Mouse (Mus musculus) lung, postnatal 0 days (tissue): Measurements from ENCODE around the gene Kcnip4. TPM values are rescaled to one million over a fixed set of nuclear protein-coding genes. Genes with fewer than 3 reads are reported as not detected.

Experiments
- ATAC-seq: fragments of 200-750 bp; cut with Nextera tagmentation; 2 replicates; pipeline ENCODE4 v1.8.0; 2017; ENCODE audit warnings: moderate library complexity
- DNase-seq: peaks from one replicate; pipeline ENCODE4 v3.0.0-alpha.2; 2016; ENCODE audit warnings: low spot score
- H3K27ac ChIP-seq: fragments of 300-500 bp; sonication (generic); 2 replicates; pipeline ENCODE4 v1.5.1; 2014; ENCODE audit warnings: antibody characterized with exemption, mild to moderate bottlenecking, low read length, mixed read lengths
- H3K27me3 ChIP-seq: fragments of 300-500 bp; sonication (generic); replicated peaks from 2 replicates; pipeline ENCODE4 v1.6.1; 2014; ENCODE audit warnings: low read length, mixed read lengths; ENCODE audit not compliant: insufficient read depth
- H3K36me3 ChIP-seq: fragments of 300-500 bp; sonication (generic); 2 replicates; pipeline ENCODE4 v1.6.1; 2014; ENCODE audit warnings: low read length, mixed read lengths; ENCODE audit not compliant: insufficient read depth
- H3K4me1 ChIP-seq: fragments of 300-500 bp; sonication (generic); 2 replicates; pipeline ENCODE4 v1.6.1; 2014; ENCODE audit warnings: antibody characterized with exemption, low read depth, low read length, mixed read lengths; ENCODE audit not compliant: insufficient read depth
- H3K4me2 ChIP-seq: fragments of 300-500 bp; sonication (generic); replicated peaks from 2 replicates; pipeline ENCODE4 v1.6.1; 2014; ENCODE audit warnings: low read depth, mild to moderate bottlenecking, low read length, moderate library complexity, mixed read lengths
- H3K4me3 ChIP-seq: fragments of 300-500 bp; sonication (generic); 2 replicates; pipeline ENCODE4 v1.5.1; 2014; ENCODE audit warnings: low read depth, low read length
- H3K9ac ChIP-seq: fragments of 300-500 bp; sonication (generic); replicated peaks from 2 replicates; pipeline ENCODE4 v1.6.1; 2014; ENCODE audit warnings: low read depth, mild to moderate bottlenecking
- H3K9me3 ChIP-seq: fragments of 300-500 bp; sonication (generic); 2 replicates; pipeline ENCODE4 v1.6.1; 2016; ENCODE audit warnings: low read length, mixed read lengths
- CTCF ChIP-seq: IDR thresholded peaks from 2 replicates; pipeline ENCODE4 v1.5.1; 2016; ENCODE audit warnings: antibody characterized with exemption, mild to moderate bottlenecking
- EP300 ChIP-seq: IDR thresholded peaks from 2 replicates; pipeline ENCODE4 v1.6.1; 2016; ENCODE audit warnings: antibody characterized with exemption, mild to moderate bottlenecking, control low read depth
- WGBS: fragments of 180-500 bp; shearing (Covaris S2); extraction: QIAGEN DNeasy Blood & Tissue Kit; methylation state at CpG from one replicate; pipeline ENCODE4 v1.1.7; 2014; 5-methylcytosine and 5-hydroxymethylcytosine counted together
- polyA plus RNA-seq: library from polyadenylated mRNA; unstranded; fragments of >200 nt; fragmentation: Nextera tagmentation; extraction: Ambion mirVana; gene quantifications from 2 replicates; pipeline ENCODE4 v1.2.1, GENCODE M21; 2015

Gene Kcnip4
- polyA plus RNA-seq, 1 experiment from 2014 or later, result 0.53 TPM

DNA sequence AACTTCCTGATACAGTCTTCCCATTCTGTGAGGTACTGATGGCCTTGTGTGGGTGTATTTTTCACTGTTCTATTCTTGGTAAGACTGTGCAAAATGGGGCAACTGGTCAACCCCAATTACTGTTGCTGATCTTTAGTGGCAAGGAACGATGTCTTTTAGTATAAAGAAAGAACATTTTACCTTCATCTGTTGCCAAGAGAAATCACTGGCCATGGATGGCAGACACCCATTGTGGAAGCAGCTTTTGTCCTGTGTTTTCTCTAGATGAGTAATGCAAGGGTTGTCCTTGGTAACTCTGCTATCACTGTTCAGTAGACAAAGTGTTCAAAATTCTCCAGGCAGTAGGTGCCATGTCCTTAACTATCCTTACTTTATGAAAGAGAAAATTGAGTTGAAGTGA lies 729.2 kb downstream of the Kcnip4 start:
- Histone ChIP-seq H3K9ac (no peak overlapping the region), H3K9me3 (no peaks in the 10 kb centered on the region), H3K4me1 (no peaks in the 10 kb centered on the region), H3K4me3 (no peak overlapping the region), H3K4me2 (no peak overlapping the region), H3K36me3 (no peaks in the 10 kb centered on the region), H3K27ac (no peak overlapping the region), H3K27me3 (no peaks in the 10 kb centered on the region)
- TF ChIP-seq CTCF (no peak), EP300 (no peak)
- ATAC-seq (no peak), DNase-seq (no peak)
- WGBS, result 65% methylated on average over 1 of the region's 1 CpGs

DNA sequence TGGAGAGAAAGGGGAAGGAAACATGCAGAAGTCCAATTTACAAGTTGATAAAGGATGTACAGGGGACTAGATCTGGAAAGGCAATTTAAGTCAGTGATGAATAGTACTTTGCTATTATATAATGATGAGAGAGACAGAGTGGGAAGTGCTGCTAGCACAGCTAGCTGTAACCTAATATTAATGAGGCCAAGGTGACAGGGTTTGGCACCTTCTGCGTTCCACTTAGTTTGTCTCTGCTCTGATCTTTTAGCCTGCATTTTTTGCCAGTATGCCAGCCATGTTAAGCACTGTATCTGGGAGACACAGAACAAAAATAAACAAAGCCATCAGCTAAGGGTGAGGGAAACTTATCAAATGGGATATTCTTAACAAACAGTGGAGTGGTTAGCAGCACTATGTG lies 745.3 kb downstream of the Kcnip4 start:
- Histone ChIP-seq H3K9ac (no peak overlapping the region), H3K27me3 (no peaks in the 10 kb centered on the region), H3K9me3 (no peaks in the 10 kb centered on the region), H3K4me2 (no peak overlapping the region), H3K27ac (no peak overlapping the region), H3K36me3 (no peaks in the 10 kb centered on the region), H3K4me1 (no peaks in the 10 kb centered on the region), H3K4me3 (no peak overlapping the region)
- ATAC-seq, result no peak
- TF ChIP-seq CTCF, result no peak
- no peak for TF ChIP-seq EP300
- no peak for DNase-seq
- WGBS, result 36% methylated on average over 1 of the region's 1 CpGs

DNA sequence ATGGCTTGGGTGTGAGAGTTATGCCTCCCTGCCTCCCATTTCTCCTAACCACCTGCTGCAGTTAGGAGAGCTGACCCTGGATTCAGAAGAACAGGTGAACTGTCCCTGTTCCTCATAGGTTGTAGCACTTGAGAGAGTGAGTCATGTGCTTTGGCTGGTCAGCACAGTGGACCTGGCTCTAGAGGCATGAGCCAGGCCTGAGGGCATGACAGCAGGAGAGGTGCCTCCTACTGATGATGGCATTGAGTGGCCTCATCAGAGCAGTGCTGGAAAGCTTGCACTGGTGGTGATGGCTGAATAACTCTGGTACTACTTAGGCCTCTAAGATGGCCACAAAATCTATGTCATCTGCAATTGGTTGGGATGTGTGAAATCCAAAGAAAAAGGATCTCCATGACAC lies 776.1 kb downstream of the Kcnip4 start:
- Histone ChIP-seq H3K27ac (no peak overlapping the region), H3K4me2 (no peak overlapping the region), H3K9ac (no peak overlapping the region), H3K27me3 (no peaks in the 10 kb centered on the region), H3K36me3 (no peaks in the 10 kb centered on the region), H3K9me3 (no peaks in the 10 kb centered on the region), H3K4me1 (no peaks in the 10 kb centered on the region), H3K4me3 (no peak overlapping the region)
- DNase-seq (no peak), ATAC-seq (no peak)
- no peak for TF ChIP-seq CTCF
- no peak for TF ChIP-seq EP300

DNA sequence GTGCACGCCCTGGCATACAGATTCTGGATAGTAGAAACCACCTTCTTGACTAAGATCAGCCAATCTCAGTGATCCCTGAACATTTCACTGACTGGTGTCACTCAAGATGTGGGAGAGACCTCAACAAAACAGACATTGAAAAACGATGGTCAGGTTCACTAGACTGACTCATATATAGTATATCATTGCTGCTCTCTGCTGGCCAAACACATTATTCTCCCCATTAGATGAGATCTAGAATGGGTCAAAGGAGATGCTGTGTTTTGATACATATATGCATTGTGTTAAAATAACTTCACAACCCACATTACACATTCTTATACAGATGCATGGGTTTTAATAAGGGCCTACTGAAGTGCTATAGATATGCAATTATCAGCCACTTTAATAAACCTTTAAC lies 787.1 kb downstream of the Kcnip4 start:
- Histone ChIP-seq H3K4me3 (no peak overlapping the region), H3K4me1 (no peaks in the 10 kb centered on the region), H3K36me3 (no peaks in the 10 kb centered on the region), H3K27ac (no peak overlapping the region), H3K9me3 (no peaks in the 10 kb centered on the region), H3K9ac (no peak overlapping the region), H3K27me3 (no peaks in the 10 kb centered on the region), H3K4me2 (no peak overlapping the region)
- no peak for ATAC-seq
- TF ChIP-seq CTCF (peak; percentile 23), EP300 (no peak)
- WGBS, result 48% methylated on average over 2 of the region's 2 CpGs
- DNase-seq, result peak; percentile 6

DNA sequence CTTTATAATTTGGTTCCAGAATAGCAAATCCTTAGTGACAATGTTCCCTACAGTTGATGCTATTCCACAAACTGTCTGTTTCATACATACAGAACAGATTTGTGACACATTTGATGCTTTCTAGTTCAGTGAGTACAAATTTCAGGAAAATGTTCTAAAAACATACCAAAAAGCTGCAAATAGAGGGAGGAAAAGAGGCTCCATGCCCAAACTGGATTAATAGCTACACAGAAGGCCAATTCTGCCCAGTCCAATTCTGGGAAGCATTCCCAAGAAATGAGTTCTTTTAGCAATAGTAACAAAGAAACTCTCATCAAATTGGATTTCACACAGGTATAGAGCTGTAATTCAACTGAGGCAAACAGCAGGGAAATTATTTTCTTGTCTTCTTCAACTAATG lies 806.5 kb downstream of the Kcnip4 start:
- Histone ChIP-seq H3K36me3 (no peaks in the 10 kb centered on the region), H3K9ac (no peak overlapping the region), H3K27ac (no peak overlapping the region), H3K4me1 (no peaks in the 10 kb centered on the region), H3K4me3 (no peak overlapping the region), H3K9me3 (no peaks in the 10 kb centered on the region), H3K27me3 (no peaks in the 10 kb centered on the region), H3K4me2 (no peak overlapping the region)
- TF ChIP-seq CTCF, result no peak
- TF ChIP-seq EP300, result no peak
- no peak for DNase-seq
- ATAC-seq, result no peak

DNA sequence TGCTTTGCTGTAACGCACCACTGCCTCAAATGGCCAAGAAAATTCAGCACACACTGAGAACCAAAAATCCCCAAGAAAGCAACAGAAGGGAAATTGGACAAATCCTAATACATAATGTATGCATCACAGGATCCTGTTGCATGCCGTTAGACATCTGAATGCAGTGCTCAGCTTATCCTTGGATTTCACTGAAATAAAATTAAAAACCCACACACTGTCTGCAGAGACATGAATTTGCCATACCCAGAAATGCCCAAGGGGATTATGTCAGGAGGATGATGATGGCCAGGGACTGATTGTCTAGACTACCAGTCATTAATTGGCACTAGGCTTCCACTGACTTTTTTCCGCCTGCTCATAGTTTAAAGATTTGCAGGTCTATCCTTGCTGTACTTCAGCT lies 818.7 kb downstream of the Kcnip4 start:
- no peak overlapping the region for H3K27ac ChIP-seq
- 80% methylated on average over 3 of the region's 3 CpGs for WGBS
- no peak for TF ChIP-seq EP300
- TF ChIP-seq CTCF, result no peak
- no peak overlapping the region for H3K4me3 ChIP-seq
- no peak overlapping the region for H3K4me2 ChIP-seq
- H3K36me3 ChIP-seq, result no peaks in the 10 kb centered on the region
- DNase-seq, result no peak
- no peaks in the 10 kb centered on the region for H3K9me3 ChIP-seq
- no peaks in the 10 kb centered on the region for H3K4me1 ChIP-seq
- no peak for ATAC-seq
- no peak overlapping the region for H3K9ac ChIP-seq
- no peaks in the 10 kb centered on the region for H3K27me3 ChIP-seq

DNA sequence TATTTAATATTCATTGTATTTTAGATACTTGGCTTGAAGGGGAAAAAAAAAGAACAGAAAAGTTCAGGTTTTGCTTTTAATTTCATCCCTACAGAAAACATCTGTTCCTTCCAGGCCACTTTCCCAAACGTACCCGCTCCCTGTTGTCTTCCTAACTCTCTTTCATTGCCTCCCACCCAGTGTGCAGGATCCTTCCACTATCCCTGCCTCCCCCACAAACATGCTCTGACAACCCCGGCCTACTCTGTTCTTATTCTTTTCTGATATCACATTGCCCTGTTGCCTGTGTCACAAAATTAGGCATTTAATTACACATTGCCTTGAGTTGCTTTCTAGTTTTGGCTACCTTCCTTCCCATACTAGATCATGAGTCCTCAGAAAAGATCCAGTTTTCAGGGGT lies 837.6 kb downstream of the Kcnip4 start:
- no peak for DNase-seq
- WGBS, result 80% methylated on average over 3 of the region's 3 CpGs
- no peak for ATAC-seq

More for the DNA sequence above, 837.6 kb downstream of the Kcnip4 start:
- Histone ChIP-seq H3K4me3 (no peak overlapping the region), H3K36me3 (no peaks in the 10 kb centered on the region), H3K4me1 (no peaks in the 10 kb centered on the region), H3K9ac (no peak overlapping the region), H3K4me2 (no peak overlapping the region), H3K27me3 (no peaks in the 10 kb centered on the region), H3K9me3 (no peaks in the 10 kb centered on the region), H3K27ac (no peak overlapping the region)
- TF ChIP-seq CTCF (no peak), EP300 (no peak)
